Mouse (Mus musculus) megakaryocyte, embryonic 14.5 days (primary cell): ENCODE measurements at regions not wholly inside any gene's neighbourhood (a gene's known extent, or its start where the extent isn't known, plus 50 kb on each side); places are given as distances from the start of the nearest gene placed in this dataset.
A peak's percentile ranks its signal among the peaks of the same experiment; 100 is the strongest.

ENCODE experiments used
- H3K27me3 ChIP-seq: replicated peaks from 2 replicates; pipeline ENCODE3; 2012; ENCODE audit warnings: inconsistent platforms
- H3K36me3 ChIP-seq: replicated peaks from 2 replicates; pipeline ENCODE3; 2012; ENCODE audit warnings: low read length, inconsistent platforms, mixed read lengths
- H3K4me1 ChIP-seq: 2 replicates; pipeline ENCODE4 v1.6.1; 2012; ENCODE audit warnings: inconsistent platforms
- H3K4me3 ChIP-seq: replicated peaks from 2 replicates; pipeline ENCODE3; 2012; ENCODE audit warnings: moderate library complexity, mild to moderate bottlenecking, inconsistent platforms
- H3K9me3 ChIP-seq: 2 replicates; pipeline ENCODE4 v1.6.1; 2012; ENCODE audit warnings: inconsistent platforms
- FLI1 ChIP-seq: IDR thresholded peaks from 2 replicates; pipeline ENCODE4 v1.6.1; 2012; ENCODE audit warnings: low read length, inconsistent platforms, mixed read lengths
- GATA1 ChIP-seq: IDR thresholded peaks from 3 replicates; pipeline ENCODE4 v1.6.1; 2012; ENCODE audit warnings: mixed read lengths, low read length, inconsistent platforms, borderline replicate concordance

DNA sequence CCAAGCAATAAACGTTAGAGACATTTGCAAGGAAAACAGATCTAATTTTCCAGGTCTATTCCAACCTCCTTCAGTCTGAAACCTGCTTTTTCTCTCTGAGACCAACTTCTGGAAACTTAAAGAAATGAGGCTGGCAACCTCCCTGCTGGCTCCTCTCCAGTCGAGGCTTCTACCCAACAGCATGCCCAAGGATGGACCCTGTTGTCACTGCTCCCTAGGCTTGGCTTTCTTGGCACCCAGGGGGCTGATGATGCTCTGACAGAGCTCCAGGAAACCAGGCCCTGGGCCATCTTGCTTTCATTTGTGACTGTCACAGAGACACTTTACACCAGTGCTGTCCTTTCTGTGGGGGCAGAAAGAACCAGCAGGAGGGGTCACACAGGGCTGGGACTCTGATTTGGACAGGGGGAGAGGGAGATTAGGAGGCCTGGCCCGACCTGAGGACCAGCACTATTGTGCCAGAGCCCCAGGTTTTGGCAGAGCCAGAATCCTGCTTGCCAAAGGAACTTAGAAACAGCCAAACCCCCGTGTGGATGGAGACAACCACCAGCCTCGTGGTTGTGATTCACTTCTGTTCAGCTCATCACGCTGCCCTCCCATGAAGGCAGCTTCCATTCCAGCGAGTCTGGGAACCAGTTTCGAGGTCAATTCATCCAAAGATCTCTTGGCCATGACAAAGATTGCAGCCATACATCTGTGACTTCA lies 105.5 kb downstream of the Gm826 start:
- Histone ChIP-seq H3K36me3 (no peaks in the 10 kb centered on the region), H3K4me1 (no peaks in the 10 kb centered on the region), H3K4me3 (no peak overlapping the region), H3K27me3 (no peaks in the 10 kb centered on the region), H3K9me3 (peaks cover 24% of the 10 kb centered on the region)
- TF ChIP-seq FLI1: no peak
- TF ChIP-seq GATA1: no peak

DNA sequence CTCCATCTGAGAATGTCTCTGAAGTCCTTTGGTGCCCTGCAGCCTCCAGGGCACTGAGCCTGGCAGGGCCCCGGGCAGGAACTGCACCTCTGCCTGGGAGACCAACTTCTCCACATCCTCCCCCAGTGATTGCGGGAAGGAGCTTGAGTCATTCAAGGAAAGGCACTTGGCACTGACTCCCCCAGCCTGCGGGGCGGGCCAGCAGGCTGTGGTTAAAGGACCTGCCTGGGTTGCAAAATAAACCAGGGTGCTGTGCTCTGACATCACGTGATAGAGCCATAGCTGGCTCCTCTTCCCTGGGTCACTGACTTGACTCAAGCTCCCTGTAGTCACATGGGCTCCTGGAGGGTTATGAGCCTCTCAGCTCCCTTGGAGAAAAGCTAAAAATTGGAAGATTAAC lies 108.5 kb downstream of the Gm826 start:
- no peaks in the 10 kb centered on the region for H3K4me1 ChIP-seq
- TF ChIP-seq GATA1: no peak
- TF ChIP-seq FLI1: no peak
- H3K4me3 ChIP-seq: no peak overlapping the region
- H3K27me3 ChIP-seq: no peaks in the 10 kb centered on the region
- H3K36me3 ChIP-seq: no peaks in the 10 kb centered on the region
- H3K9me3 ChIP-seq: peaks cover 12% of the 10 kb centered on the region

DNA sequence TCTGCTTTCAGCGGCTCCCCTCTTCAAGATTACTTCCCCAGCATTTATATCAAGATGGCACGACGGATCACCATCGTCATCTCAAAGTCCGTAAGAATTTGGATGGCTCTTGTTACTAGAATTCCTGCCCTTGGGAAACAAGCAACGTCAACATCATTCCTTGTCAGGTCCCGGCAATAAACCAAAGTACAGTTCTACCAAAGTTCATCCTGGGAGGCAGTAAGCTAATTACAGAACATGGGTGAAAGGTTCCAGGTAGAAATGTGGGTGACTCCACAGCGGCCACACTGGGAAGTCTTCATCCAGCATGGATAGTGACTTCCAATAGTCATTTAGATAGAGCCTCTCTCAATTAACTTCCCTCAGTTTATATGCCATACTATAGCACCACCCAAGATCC lies 110.6 kb downstream of the Gm826 start:
- Histone ChIP-seq H3K36me3 (no peaks in the 10 kb centered on the region), H3K4me3 (no peak overlapping the region), H3K4me1 (no peaks in the 10 kb centered on the region), H3K27me3 (no peaks in the 10 kb centered on the region), H3K9me3 (peaks cover 6% of the 10 kb centered on the region)
- TF ChIP-seq FLI1 (no peak), GATA1 (no peak)

DNA sequence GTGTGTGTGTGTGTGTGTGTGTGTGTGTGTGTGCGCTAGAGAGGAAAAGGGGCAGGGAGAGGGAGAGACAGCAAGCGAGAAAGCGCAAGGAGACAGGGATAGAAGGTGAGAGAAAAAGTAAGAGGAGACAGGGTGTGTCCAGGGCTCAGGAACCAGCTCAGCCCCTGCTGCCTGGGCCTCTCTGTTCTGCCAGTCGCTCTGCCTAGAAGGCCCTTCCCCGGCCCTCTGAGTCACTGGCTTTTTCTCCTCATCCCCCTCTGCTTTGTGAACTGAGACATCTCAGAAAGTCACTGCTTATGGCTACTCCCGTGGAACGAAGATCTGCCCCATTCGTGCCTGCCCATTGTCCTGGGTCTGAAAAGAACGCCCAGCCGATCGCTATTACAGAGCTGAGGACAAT lies 112.2 kb downstream of the Gm826 start:
- Histone ChIP-seq H3K4me1 (no peaks in the 10 kb centered on the region), H3K4me3 (no peak overlapping the region), H3K9me3 (peaks cover 7% of the 10 kb centered on the region), H3K36me3 (no peaks in the 10 kb centered on the region), H3K27me3 (no peaks in the 10 kb centered on the region)
- no peak for TF ChIP-seq GATA1

DNA sequence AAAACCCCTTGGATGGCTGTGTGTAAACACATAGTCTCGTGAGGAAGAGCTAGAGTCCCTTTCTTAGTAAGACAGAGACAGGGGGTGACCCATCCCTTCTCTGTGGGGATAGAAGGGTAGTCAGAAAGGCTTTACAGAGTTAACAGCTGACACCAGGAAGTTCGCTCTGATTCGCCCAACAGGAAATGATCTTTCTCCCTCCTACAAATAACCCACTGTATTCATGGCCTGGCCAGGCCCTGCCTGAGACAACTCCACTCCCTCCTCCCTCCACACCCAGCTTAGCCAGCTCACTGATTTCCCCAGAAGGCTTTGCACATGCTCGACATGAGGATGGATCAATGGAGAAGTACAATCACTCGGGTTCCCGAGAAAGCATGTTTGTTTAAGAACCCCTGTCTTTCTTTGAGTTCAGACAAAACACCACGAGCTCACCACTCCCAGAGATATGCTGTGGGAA lies 113.4 kb downstream of the Gm826 start:
- no peaks in the 10 kb centered on the region for H3K27me3 ChIP-seq
- H3K9me3 ChIP-seq: peaks cover 7% of the 10 kb centered on the region
- TF ChIP-seq GATA1 (no peak), FLI1 (no peak)
- H3K36me3 ChIP-seq: no peaks in the 10 kb centered on the region
- no peaks in the 10 kb centered on the region for H3K4me1 ChIP-seq
- H3K4me3 ChIP-seq: no peak overlapping the region

DNA sequence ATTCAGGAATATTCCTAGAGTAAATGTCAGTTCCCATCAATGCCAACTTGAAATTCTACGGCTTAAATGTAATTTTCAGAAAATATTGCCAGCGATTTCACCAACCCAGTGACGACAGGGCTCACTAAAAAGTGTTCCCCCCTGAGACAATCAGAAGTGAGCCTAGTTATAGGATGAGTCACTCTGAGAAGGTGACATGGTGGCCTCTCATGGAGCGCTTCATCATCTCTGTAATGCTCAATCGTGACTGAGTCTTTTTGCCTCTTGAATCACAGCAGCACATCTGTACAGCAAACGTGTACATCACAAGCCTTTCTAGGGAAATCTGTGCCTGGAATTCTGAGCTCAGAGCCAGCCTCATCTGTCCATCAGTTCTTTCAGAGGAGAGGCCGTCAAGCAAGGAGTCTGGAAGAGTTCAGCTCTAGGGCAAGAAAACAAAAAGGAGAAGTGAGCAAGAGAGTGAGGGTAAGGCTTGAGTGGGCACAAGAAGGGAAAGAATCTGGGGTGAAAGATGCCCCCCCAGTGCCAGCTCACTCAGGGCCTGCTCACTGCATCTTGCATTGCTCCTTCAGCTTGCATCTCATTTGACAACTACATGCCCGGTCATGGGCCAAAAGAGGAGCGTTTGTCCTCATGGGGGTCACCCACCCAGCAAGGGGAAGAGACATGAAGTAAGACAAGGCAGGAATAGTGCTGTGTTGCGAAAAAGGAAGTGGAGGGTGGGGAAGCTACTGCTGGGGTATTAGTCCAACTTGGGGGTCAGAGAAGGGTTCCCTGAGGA lies 119.7 kb downstream of the Gm826 start:
- Histone ChIP-seq H3K27me3 (no peaks in the 10 kb centered on the region), H3K36me3 (no peaks in the 10 kb centered on the region), H3K9me3 (peaks cover 18% of the 10 kb centered on the region), H3K4me1 (no peaks in the 10 kb centered on the region), H3K4me3 (no peak overlapping the region)
- TF ChIP-seq GATA1 (no peak), FLI1 (no peak)

DNA sequence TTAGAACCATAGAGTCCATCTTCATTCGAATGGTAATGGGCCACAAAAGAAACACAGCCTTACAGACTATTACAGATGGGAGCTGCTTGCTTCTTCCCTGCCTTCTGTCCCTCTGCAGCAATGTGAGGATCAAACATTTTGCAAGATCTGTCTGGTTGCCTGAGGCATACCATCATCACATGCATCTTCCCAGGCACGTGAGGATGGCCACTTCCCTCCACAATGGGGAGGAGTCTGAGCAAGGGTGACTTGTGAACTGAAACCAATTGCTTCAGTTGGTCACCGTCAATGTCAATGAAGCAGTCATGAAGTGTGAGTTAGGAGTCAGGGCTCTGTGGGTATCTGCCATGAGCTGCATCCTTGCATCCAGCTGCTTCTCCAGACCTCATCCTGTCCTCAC lies 123.5 kb downstream of the Gm826 start:
- H3K9me3 ChIP-seq: peaks cover 14% of the 10 kb centered on the region
- H3K36me3 ChIP-seq: no peaks in the 10 kb centered on the region
- no peak overlapping the region for H3K4me3 ChIP-seq
- H3K27me3 ChIP-seq: no peaks in the 10 kb centered on the region
- TF ChIP-seq GATA1 (no peak), FLI1 (no peak)
- no peaks in the 10 kb centered on the region for H3K4me1 ChIP-seq

DNA sequence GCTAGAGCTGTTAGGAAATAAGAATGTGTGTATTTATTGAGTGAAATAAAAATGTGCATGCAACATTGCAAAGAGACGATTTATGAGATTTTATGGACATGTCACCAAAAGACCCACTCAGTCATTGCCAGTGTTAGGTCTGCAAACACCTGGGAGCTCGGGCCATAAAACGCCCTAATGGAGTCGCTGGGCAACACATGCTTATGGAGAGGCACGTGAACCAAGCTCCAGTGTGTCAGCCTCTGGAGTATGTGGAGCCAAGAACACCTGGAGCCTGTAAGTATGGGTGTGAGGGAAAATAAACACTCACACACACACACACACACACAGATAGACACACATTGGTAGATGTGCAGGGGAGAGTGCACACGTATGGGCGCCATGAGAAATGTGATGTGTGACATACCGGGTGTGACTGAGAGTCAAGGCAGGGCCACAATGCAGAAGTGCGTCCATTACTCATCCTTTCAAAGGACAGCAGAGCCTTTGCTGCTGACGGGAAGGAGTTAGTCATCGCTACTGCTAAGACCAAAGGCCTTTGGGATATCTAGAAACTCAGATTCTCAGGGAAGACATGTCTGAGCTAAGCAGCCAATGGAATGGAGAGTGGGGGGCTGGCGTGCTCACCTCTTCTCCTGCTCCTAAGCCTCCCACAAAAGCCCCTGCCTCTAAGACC lies 124.2 kb downstream of the Gm826 start:
- H3K9me3 ChIP-seq: peaks cover 12% of the 10 kb centered on the region
- H3K4me1 ChIP-seq: no peaks in the 10 kb centered on the region
- no peaks in the 10 kb centered on the region for H3K36me3 ChIP-seq
- no peaks in the 10 kb centered on the region for H3K27me3 ChIP-seq
- TF ChIP-seq FLI1: no peak
- TF ChIP-seq GATA1: no peak
- H3K4me3 ChIP-seq: peak overlapping the region; percentile 62

DNA sequence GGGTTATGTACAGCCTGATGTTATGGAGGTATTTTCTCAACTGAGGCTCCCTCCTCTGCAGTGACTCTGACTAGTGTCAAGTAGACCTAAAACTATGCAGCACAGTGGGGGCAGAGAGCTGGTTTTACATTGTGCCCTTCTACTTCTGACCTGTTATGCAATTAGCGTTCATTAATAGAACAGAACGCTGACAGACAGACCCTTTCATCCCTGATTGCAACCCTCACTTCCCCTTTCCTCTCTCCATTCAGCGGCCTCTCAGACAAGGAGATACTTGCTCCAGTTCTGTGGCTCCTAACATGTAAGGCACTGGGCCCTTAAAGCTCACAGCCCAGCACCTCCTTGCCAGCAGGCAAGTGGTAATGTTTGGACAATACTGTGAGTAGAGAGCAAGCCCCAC lies 125.7 kb downstream of the Gm826 start:
- H3K9me3 ChIP-seq: peaks cover 6% of the 10 kb centered on the region
- no peaks in the 10 kb centered on the region for H3K27me3 ChIP-seq
- TF ChIP-seq GATA1 (no peak), FLI1 (no peak)
- no peaks in the 10 kb centered on the region for H3K36me3 ChIP-seq
- no peak overlapping the region for H3K4me3 ChIP-seq
- H3K4me1 ChIP-seq: no peaks in the 10 kb centered on the region

DNA sequence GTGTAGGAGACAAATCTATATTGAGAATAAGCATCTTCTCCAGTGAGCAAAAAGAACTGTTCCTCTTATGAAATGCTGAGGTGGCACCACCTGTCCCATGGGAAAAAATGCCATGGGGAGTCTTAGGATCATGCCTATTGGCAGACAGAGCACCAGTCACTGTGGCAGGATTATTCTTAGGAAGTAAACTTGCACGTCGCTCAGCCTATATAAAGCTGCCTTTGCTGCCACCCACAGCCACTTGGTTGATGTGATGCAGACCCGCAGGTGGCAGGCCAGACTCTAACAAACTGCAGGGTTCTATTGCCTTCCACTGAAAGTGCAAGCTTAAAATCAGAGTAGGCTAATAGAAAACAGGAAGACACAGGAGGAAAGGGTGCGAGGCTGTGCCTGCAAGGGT lies 126.7 kb downstream of the Gm826 start:
- Histone ChIP-seq H3K36me3 (no peaks in the 10 kb centered on the region), H3K4me1 (no peaks in the 10 kb centered on the region)

More for the DNA sequence above, 126.7 kb downstream of the Gm826 start:
- Histone ChIP-seq H3K27me3 (no peaks in the 10 kb centered on the region), H3K9me3 (peaks cover 6% of the 10 kb centered on the region), H3K4me3 (peak overlapping the region; percentile 21)
- TF ChIP-seq FLI1 (no peak), GATA1 (no peak)
